Mouse (Mus musculus): ENCODE measurements at regions not wholly inside any gene's neighbourhood (a gene's known extent, or its start where the extent isn't known, plus 50 kb on each side); places are given as distances from the start of the nearest gene placed in this dataset.

DNA sequence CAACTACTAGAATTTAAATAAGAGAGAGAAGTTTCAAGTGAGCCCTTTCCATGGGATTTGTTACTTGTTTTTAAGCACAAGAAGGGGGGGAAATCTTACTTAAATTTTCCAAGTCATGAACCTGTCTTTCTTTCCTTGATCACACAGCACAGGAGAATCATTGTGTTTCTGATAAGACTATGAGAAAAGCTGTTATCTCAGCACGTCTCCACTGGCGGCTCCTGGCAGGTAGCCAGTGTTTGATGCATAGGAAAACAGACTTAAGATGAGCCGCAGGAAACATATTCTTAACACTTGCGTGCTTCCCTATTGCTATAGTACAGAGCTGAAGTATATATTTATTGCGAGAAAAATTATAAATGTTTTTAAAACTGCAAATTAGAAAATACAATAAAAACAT, 920.3 kb downstream of the Efna5 start:
- ChIA-PET POLR2A (no interaction called here), CTCF (no interaction called here)

DNA sequence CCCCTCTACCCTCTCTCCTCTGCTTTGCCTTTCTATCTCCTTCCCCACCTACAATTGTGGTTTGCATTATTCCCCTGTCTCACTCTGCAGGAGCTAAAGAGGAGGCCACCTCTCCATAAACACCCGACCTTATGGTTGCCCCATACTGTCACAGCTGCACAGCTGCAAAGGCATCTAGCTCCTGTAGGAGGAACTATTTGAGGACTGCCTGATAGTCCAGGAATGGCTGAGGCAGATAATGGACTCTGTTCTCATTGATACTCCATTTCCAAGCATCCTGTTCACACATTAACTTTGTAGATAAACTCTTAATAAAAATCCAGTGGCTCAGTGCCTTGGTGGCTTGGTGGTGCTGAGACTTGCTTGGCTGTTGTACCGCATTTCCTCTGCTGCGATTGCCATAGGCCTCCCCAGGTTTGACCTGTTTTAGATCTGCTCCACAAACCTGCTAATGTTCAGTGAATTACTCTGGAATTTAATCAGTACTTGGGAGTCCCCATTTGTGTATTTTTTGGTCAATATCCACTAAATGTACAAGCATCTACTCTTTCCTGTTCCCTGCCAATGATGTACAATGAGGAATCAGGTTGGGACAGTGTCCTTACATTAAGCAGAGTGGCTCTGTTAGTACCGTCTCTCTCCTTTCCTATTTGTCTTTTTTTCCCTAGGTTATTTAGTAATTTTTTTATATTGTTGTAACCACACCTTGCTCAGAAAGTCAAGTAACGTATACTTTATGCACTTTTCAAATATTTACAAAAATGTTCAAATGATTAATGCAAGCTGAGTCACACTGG, 920.9 kb downstream of the Efna5 start:
- CTCF ChIA-PET: no interaction called here

DNA sequence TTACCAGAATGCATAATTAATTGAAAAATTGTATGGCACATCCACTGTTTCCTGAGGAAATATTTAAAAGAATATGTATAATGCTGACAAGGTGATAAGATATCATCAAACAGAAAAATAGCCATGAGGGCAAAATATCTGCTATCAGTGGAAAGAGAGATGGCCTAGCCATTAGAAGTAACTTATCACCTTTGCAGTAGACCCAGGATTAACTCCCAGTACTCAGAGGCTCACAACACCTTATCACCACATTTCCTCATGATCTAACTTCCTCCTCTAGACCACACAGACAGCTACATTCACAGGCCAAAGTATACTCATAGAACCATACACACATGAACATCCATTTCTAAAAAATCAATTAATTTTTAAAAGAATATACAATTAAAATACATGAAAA, 963.4 kb downstream of the Efna5 start:
- ChIA-PET CTCF (no interaction called here), POLR2A (interaction anchor here in 1 of 4 experiments (0.6 kb wide), 1 partner anchor 63 kb away, joined by 5 read pairs; no protein-coding TSS in a partner anchor)

More for the DNA sequence above, 920.9 kb downstream of the Efna5 start:
- POLR2A ChIA-PET: no interaction called here

DNA sequence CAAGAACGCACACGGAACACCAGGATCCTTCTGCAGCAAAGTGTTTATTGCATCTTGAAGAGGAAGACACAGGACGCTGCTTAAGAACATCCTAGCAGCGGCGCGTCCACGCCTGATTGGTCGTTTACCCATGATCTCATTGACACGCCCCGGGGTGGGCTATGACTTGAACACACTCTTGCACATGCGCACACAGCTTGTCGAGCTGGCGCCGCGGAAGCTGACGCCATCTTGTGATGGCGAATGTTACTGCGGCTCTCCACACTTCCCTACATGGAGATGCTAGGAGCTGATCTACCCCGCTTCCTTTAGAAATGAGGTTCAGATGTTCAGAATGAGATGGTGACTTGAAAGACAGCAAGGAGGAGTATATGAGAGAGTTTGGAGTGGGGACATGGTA, 978.2 kb downstream of the Efna5 start:
- CTCF ChIA-PET: no interaction called here
- POLR2A ChIA-PET: interaction anchor here in 1 of 4 experiments (0.6 kb wide), 1 partner anchor 810 kb away, joined by 7 read pairs; no protein-coding TSS in a partner anchor

DNA sequence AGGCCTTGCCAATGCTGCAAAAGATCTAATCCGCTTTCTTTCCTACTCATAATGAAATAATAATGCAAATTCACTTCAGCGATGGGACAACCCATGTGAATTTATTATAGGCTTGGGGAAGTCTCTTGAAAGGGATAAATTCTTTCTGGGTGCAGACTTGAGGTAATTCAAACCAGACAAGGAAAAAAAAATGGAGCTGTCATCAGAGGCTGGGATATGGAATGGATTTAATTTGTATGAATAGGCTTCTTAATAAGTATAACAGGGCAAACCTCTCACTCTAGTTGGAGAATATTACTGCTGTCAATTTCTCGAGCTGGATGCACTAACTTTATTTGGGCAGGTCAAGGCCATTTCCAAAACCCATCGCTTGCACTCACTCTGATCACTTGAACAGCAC, 990.5 kb downstream of the Efna5 start:
- ChIA-PET POLR2A (no interaction called here), CTCF (no interaction called here)

DNA sequence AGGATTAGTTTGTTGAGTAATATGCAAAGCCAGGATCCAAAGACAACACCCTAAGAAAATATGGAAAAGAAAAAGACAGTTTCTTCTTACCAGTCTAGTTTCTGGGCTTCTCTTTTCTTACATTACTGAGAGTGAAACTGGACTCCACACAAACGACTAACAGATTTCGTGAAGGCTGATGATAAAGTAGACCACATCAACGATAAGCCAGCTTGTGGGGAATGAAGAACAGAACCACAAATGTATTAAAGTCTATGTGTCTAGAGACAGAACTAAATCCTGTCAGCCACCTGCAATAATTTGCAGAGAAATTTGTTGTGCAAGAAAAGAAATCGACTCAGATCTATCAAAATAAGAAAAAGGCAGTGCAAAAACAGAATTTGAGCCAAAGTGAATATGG, 1015.0 kb downstream of the Efna5 start:
- ChIA-PET CTCF (no interaction called here), POLR2A (no interaction called here)

DNA sequence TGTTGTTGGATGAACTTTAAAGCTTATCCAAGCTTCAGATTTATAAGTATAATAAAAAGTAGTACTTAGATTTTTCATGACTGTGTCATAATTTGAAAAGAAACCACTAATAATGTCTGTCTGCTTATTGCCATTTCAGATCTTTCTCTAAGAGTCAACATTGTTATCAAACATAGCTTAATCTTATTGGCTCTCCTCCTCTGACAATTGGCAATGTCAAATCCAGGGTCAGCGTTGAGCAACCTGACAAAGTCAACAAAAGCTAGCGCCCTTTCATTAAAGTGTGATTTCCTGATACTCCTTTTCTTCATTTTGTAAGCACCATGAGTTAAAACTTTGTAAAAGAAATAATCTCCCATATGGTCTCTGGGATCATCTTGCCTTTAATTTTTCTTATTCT, 1018.7 kb downstream of the Efna5 start:
- CTCF ChIA-PET: no interaction called here
- POLR2A ChIA-PET: no interaction called here

DNA sequence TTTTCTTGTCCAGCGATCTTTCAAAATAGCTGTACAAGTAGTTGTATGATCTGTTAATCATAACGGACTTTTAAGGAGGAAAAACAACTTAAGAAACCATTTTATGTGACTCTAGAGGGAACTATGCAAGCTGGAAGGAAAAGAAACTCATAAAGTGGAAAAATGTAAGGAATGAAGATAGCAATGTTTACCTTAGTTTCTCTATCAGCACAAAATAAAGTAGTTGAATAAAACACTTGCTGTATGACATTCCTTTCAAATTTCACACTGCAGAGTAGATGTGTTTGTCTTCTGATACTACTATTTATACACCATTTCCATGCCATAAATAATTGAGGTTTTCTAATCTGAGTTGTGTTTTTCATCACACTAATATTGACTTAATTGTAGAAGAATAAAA, 1043.6 kb downstream of the Efna5 start:
- ChIA-PET POLR2A (no interaction called here), CTCF (no interaction called here)

DNA sequence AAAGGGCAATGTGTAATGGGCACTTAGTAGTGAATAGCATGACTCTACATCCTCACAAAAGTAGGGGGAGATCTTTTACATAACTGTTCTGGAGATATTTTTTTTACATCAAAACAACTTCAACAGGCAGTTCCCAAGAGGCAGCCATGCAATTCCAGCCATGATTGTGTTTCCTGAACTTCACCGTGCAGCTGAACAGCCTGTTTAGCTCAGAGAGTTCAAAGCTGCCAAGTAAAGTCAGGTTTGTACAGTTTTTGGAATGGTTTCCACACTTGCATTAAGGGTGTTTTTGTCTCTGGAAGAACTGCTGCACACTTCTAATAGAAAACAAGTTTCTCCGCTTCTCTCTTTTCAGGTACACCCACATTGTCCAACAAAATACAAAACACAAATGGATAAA, 1065.6 kb downstream of the Efna5 start:
- ChIA-PET POLR2A (no interaction called here), CTCF (no interaction called here)

DNA sequence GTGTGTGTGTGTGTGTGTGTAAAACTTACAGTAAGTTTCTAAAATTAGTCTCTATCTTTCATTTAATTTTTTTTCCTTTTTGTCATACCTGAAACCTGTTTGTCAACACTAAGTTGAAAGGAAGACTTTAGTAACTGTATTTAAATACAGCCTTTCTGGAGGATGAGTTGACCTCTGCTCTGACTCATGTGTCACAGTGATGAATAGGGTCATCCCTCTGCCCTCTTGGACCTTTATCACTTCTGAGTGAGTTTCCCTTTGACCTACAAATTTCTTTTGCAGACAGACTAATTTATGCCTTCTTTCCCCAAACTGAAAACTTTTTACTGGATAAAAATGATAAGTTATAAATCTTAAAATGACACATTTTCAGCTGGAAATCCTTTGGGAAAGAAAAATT, 1112.8 kb downstream of the Efna5 start:
- CTCF ChIA-PET: no interaction called here
- POLR2A ChIA-PET: no interaction called here

DNA sequence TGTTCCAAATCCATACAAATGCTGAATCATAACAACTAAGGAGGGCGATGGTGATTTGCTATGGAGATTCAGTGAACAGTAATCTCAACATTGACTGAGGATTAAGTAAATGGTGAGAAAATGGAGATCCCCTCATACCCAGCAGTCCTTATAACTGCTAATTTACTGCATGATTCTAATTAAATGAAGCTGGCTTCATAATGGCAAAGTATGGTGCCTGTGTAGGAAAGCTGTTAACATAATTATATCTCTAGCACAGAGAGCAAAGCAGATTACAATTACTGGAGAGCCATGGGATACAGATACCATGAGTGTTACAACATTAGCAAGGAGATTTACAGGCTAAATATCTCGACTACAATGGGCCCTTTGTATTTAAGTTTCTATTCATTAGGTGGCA, 1116.0 kb downstream of the Efna5 start:
- POLR2A ChIA-PET: no interaction called here
- CTCF ChIA-PET: no interaction called here
